Mouse (Mus musculus): ENCODE results near the gene C1qtnf6.

DNA sequence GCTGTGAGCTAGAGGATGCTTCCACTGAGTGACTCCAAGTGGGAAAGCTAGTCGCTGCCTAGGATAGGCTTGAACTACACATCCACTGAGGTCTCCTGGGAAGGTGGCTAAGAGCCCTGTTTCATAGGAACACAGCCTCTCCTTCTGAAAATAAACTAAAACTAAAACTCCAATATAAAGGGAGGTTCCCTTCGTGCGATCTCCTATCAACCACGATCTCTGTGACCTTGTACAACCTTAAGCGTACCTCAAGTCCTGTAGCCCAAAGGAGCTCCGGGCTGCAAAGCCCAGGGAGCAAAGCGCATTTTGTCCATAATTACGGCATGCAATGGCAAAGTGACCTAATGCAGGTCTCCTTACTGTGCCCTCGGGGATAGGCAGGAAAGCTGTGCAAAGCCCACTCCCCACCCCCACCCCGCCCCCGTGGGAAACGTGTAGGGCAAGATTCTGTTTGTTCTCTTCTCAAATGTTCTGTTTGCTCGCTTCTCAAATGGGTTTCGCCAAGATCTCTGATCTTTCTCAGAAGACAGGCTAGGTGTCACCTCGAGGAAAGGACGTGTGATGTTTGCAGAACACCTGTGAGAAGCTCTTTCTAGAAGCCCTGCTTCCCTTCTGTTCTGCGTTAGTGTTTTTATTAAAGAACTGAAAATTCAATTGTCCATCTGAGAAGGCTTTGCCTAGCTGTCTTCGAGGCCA is 28.6 kb downstream of the C1qtnf6 start:
- TF ChIP-seq MYC (IDR thresholded peaks at IDR 0.05; ENCODE audit: low read depth, low read length) (no peak), MAZ (IDR thresholded peaks at IDR 0.05; ENCODE audit: low read depth, low read length) (no peak), RAD21 (IDR thresholded peaks at IDR 0.05; ENCODE audit: low read depth, low read length) (no peak), USF2 (conservative IDR thresholded peaks at IDR 0.05; ENCODE audit: low read depth, low read length) (no peak), CHD2 (IDR thresholded peaks at IDR 0.05; ENCODE audit: low read length) (no peak), E2F4 (IDR thresholded peaks at IDR 0.05; ENCODE audit: insufficient replicate concordance, low read depth, low read length) (no peak), POLR2AphosphoS2 (IDR thresholded peaks at IDR 0.05; ENCODE audit: low read depth, low read length) (no peak), POLR2A (IDR thresholded peaks at IDR 0.05; ENCODE audit: low read depth, low read length) (no peak), ZC3H11A (IDR thresholded peaks at IDR 0.05; ENCODE audit: low read depth, low read length) (no peak), NRF1 (IDR thresholded peaks at IDR 0.05; ENCODE audit: low read depth, low read length) (no peak)

Data from CH12.LX (cell line).